ENCODE assay signal across 11 mouse cellular contexts in genomic region chr8:72183554-72184202, GRCm38 (mm10). TPM values are rescaled to one million over a fixed set of nuclear protein-coding genes. Genes with fewer than 3 reads are reported as not detected.
DNase-seq lines count a peak whose midpoint lies in the region; ATAC-seq and TF ChIP-seq lines count a peak whose summit lies in the region.
"Had no signal": no experiment of that assay in that cellular context is flagged by ENCODE, and none has a peak within 500 bp of the region (broad histone marks: within the 10 kb centered on the region; RNA-seq: fewer than 3 reads in every experiment).

No protein-coding gene starts in this region.

- peak; percentile 28 for DNase-seq in adrenal gland, postnatal 10 days
- DNase-seq in adrenal gland, postnatal 25 days, result no peak
- no peak for DNase-seq in lung, postnatal 0 days (ENCODE audit: low spot score)
- DNase-seq in lung, postnatal 10 days, result no peak
- DNase-seq in midbrain, postnatal 0 days (ENCODE audit: low spot score), result peak; percentile 53
- DNase-seq in left cerebral cortex, adult 18-20 months (ENCODE audit: low spot score in 2 of 2), result no peak
- DNase-seq: kidney, adult 8-10 months had no signal

- no peaks in the 10 kb centered on the region for H3K27me3 ChIP-seq in lung, postnatal 0 days (replicated peaks; ENCODE audit: insufficient read depth, low read length)
- no peaks in the 10 kb centered on the region for H3K27me3 ChIP-seq in forebrain, embryonic 16.5 days (replicated peaks; ENCODE audit: control insufficient read depth, insufficient read depth, low read length)
- H3K27me3 ChIP-seq in midbrain, postnatal 0 days (ENCODE audit: insufficient read depth, low read length), result no peaks in the 10 kb centered on the region
- H3K27me3 ChIP-seq: limb, embryonic 13.5 days had no signal

- no peaks in the 10 kb centered on the region for H3K4me1 ChIP-seq in lung, postnatal 0 days (ENCODE audit: insufficient read depth, low read depth, low read length)
- H3K4me1 ChIP-seq in forebrain, embryonic 16.5 days (replicated peaks; ENCODE audit: control insufficient read depth, insufficient read depth, low read length), result 0 out of 2 replicates have a peak, but pooled peaks cover 2% of the 10 kb centered on the region
- H3K4me1 ChIP-seq in midbrain, postnatal 0 days (ENCODE audit: insufficient read depth, low read length), result no peaks in the 10 kb centered on the region
- H3K4me1 ChIP-seq: limb, embryonic 13.5 days had no signal

- peaks cover 27% of the 10 kb centered on the region; the same call in 1 of the 2 replicates for H3K36me3 ChIP-seq in lung, postnatal 0 days (ENCODE audit: insufficient read depth, low read length)
- peaks cover 16% of the 10 kb centered on the region for H3K36me3 ChIP-seq in forebrain, embryonic 16.5 days (ENCODE audit: control insufficient read depth, insufficient read depth)
- H3K36me3 ChIP-seq in midbrain, postnatal 0 days (ENCODE audit: insufficient read depth, low read length), result peaks cover 19% of the 10 kb centered on the region

- no peak overlapping the region for H3K4me3 ChIP-seq in lung, postnatal 0 days (ENCODE audit: low read depth, low read length)
- H3K4me3 ChIP-seq in forebrain, embryonic 16.5 days (replicated peaks; ENCODE audit: low read length), result no peak overlapping the region
- H3K4me3 ChIP-seq in midbrain, postnatal 0 days (ENCODE audit: low read depth, low read length), result no peak overlapping the region
- H3K4me3 ChIP-seq: limb, embryonic 13.5 days had no signal

- no peaks in the 10 kb centered on the region for H3K9me3 ChIP-seq in lung, postnatal 0 days (ENCODE audit: low read length)
- no peaks in the 10 kb centered on the region for H3K9me3 ChIP-seq in forebrain, embryonic 16.5 days (ENCODE audit: control insufficient read depth, low read length)
- no peaks in the 10 kb centered on the region for H3K9me3 ChIP-seq in midbrain, postnatal 0 days (ENCODE audit: low read length)
- H3K9me3 ChIP-seq: limb, embryonic 13.5 days had no signal

- H3K4me2 ChIP-seq in lung, postnatal 0 days (replicated peaks; ENCODE audit: low read depth, low read length), result no peak overlapping the region
- no peak overlapping the region for H3K4me2 ChIP-seq in forebrain, embryonic 16.5 days (ENCODE audit: low read length)
- H3K4me2 ChIP-seq in midbrain, postnatal 0 days (ENCODE audit: low read depth, low read length, poor library complexity, severe bottlenecking), result no peak overlapping the region
- H3K4me2 ChIP-seq: limb, embryonic 13.5 days had no signal

- 72% methylated on average over 2 of the region's 2 CpGs for WGBS in lung, postnatal 0 days
- WGBS in forebrain, embryonic 16.5 days, result 39% methylated on average over 2 of the region's 2 CpGs
- 79% methylated on average over 2 of the region's 2 CpGs for WGBS in midbrain, postnatal 0 days

- ATAC-seq in lung, postnatal 0 days, result peak; percentile 28; the same call in 1 of the 2 replicates
- ATAC-seq in forebrain, embryonic 16.5 days, result peak; percentile 73
- ATAC-seq in midbrain, postnatal 0 days (ENCODE audit: low FRiP score), result no peak
- ATAC-seq in erythroid progenitor cell, adult 5-6 weeks (replicated peaks; ENCODE audit: low FRiP score, poor library complexity, severe bottlenecking), result no peak

- no peak for TF ChIP-seq EP300 in lung, postnatal 0 days (IDR thresholded peaks at IDR 0.05)

- no peak for TF ChIP-seq CTCF in lung, postnatal 0 days (IDR thresholded peaks at IDR 0.05)
- no peak for TF ChIP-seq CTCF in midbrain, postnatal 0 days (IDR thresholded peaks at IDR 0.05)

- H3K27ac ChIP-seq in lung, postnatal 0 days (ENCODE audit: low read length), result no peak overlapping the region
- no peak overlapping the region for H3K27ac ChIP-seq in forebrain, embryonic 16.5 days (ENCODE audit: low read length)
- H3K27ac ChIP-seq in midbrain, postnatal 0 days (ENCODE audit: low read depth, low read length), result no peak overlapping the region
- H3K27ac ChIP-seq: limb, embryonic 13.5 days had no signal

- H3K9ac ChIP-seq in lung, postnatal 0 days (replicated peaks; ENCODE audit: low read depth), result no peak overlapping the region
- no peak overlapping the region for H3K9ac ChIP-seq in forebrain, embryonic 16.5 days (replicated peaks; ENCODE audit: low read depth, low read length)
- H3K9ac ChIP-seq in midbrain, postnatal 0 days (replicated peaks; ENCODE audit: low read length, poor library complexity, severe bottlenecking), result no peak overlapping the region
- H3K9ac ChIP-seq: limb, embryonic 13.5 days had no signal

RNA-seq across cellular contexts. Expression of gene Hsh2d, which starts 5.8 kb away (rescaled TPM):
- total RNA-seq in adrenal gland, postnatal 10 days (2021), result under 1 TPM; 0.21 to 0.27 TPM
- not detected in 2 replicates for total RNA-seq in adrenal gland, postnatal 25 days (2021)
- polyA plus RNA-seq in lung, postnatal 0 days (2015; fragmentation: Nextera tagmentation; extraction: Ambion mirVana), result 0.46 and 0.78 TPM in 2 replicates
- polyA plus RNA-seq in forebrain, embryonic 16.5 days (2015; fragmentation: Nextera tagmentation; extraction: Ambion mirVana), result not detected in 2 replicates
- 0.24 and 0.55 TPM in 2 replicates for total RNA-seq in midbrain, postnatal 0 days (2014; rRNA removed)
- polyA plus RNA-seq in midbrain, postnatal 0 days (2015; fragmentation: Nextera tagmentation; extraction: Ambion mirVana), result not detected in 2 replicates
- 1.4 and 4.6 TPM in 2 replicates for total RNA-seq in erythroid progenitor cell, adult 5-6 weeks (2015; ENCODE audit: low replicate concordance)
- total RNA-seq in erythroid progenitor cell, adult 5-6 weeks (2017; ENCODE audit: low replicate concordance), result 0.64 TPM in 1 of 2 replicates, not detected in the other
- not detected for total RNA-seq in left cerebral cortex, adult 18-20 months (2021)
- total RNA-seq: gastrocnemius, postnatal 4 days had no signal
- polyA plus RNA-seq: limb, embryonic 13.5 days had no signal

RNA-seq across cellular contexts. Expression of gene Rab8a, which starts 22.7 kb away (rescaled TPM):
- 10 to 100 TPM; 60.9 to 64.7 TPM for total RNA-seq in adrenal gland, postnatal 10 days (2021)
- 55.4 and 68.9 TPM in 2 replicates for total RNA-seq in adrenal gland, postnatal 25 days (2021)
- polyA plus RNA-seq in lung, postnatal 0 days (2015; fragmentation: Nextera tagmentation; extraction: Ambion mirVana), result 67.3 and 68.0 TPM in 2 replicates
- polyA plus RNA-seq in forebrain, embryonic 16.5 days (2015; fragmentation: Nextera tagmentation; extraction: Ambion mirVana), result 105 and 121 TPM in 2 replicates
- total RNA-seq in midbrain, postnatal 0 days (2014; rRNA removed), result 32.9 and 43.0 TPM in 2 replicates
- 66.7 and 66.9 TPM in 2 replicates for polyA plus RNA-seq in midbrain, postnatal 0 days (2015; fragmentation: Nextera tagmentation; extraction: Ambion mirVana)
- total RNA-seq in erythroid progenitor cell, adult 5-6 weeks (2015; ENCODE audit: low replicate concordance), result 47.8 and 47.9 TPM in 2 replicates
- total RNA-seq in erythroid progenitor cell, adult 5-6 weeks (2017; ENCODE audit: low replicate concordance), result 130 and 194 TPM in 2 replicates
- total RNA-seq in left cerebral cortex, adult 18-20 months (2021), result 10 to 100 TPM; 27.8 to 39.9 TPM

RNA-seq across cellular contexts. Expression of gene Cib3, which starts 29.0 kb away (rescaled TPM):
- not detected for total RNA-seq in adrenal gland, postnatal 10 days (2021)
- total RNA-seq in adrenal gland, postnatal 25 days (2021), result 0.64 TPM in 1 of 2 replicates, not detected in the other
- 0.17 and 0.25 TPM in 2 replicates for polyA plus RNA-seq in lung, postnatal 0 days (2015; fragmentation: Nextera tagmentation; extraction: Ambion mirVana)
- polyA plus RNA-seq in forebrain, embryonic 16.5 days (2015; fragmentation: Nextera tagmentation; extraction: Ambion mirVana), result not detected in 2 replicates
- total RNA-seq in midbrain, postnatal 0 days (2014; rRNA removed), result not detected in 2 replicates
- polyA plus RNA-seq in midbrain, postnatal 0 days (2015; fragmentation: Nextera tagmentation; extraction: Ambion mirVana), result not detected in 2 replicates
- not detected in 2 replicates for total RNA-seq in erythroid progenitor cell, adult 5-6 weeks (2015; ENCODE audit: low replicate concordance)
- 0.77 TPM in 1 of 2 replicates, not detected in the other for total RNA-seq in erythroid progenitor cell, adult 5-6 weeks (2017; ENCODE audit: low replicate concordance)
- not detected for total RNA-seq in left cerebral cortex, adult 18-20 months (2021)
- total RNA-seq: gastrocnemius, postnatal 4 days had no signal
- polyA plus RNA-seq: limb, embryonic 13.5 days had no signal

RNA-seq across cellular contexts. Expression of gene Gm11034, which starts 29.8 kb away (rescaled TPM):
- not detected for total RNA-seq in adrenal gland, postnatal 10 days (2021)
- total RNA-seq in adrenal gland, postnatal 25 days (2021), result not detected in 2 replicates
- polyA plus RNA-seq in lung, postnatal 0 days (2015; fragmentation: Nextera tagmentation; extraction: Ambion mirVana), result not detected in 2 replicates
- polyA plus RNA-seq in forebrain, embryonic 16.5 days (2015; fragmentation: Nextera tagmentation; extraction: Ambion mirVana), result not detected in 2 replicates
- total RNA-seq in midbrain, postnatal 0 days (2014; rRNA removed), result not detected in 2 replicates
- not detected in 2 replicates for polyA plus RNA-seq in midbrain, postnatal 0 days (2015; fragmentation: Nextera tagmentation; extraction: Ambion mirVana)
- not detected in 2 replicates for total RNA-seq in erythroid progenitor cell, adult 5-6 weeks (2015; ENCODE audit: low replicate concordance)
- not detected in 2 replicates for total RNA-seq in erythroid progenitor cell, adult 5-6 weeks (2017; ENCODE audit: low replicate concordance)
- total RNA-seq in left cerebral cortex, adult 18-20 months (2021), result not detected
- total RNA-seq: gastrocnemius, postnatal 4 days had no signal
- polyA plus RNA-seq: limb, embryonic 13.5 days had no signal

RNA-seq across cellular contexts. Expression of gene Fam32a, which starts 35.9 kb away (rescaled TPM):
- total RNA-seq in adrenal gland, postnatal 10 days (2021), result 10 to 100 TPM; 43.8 to 46.8 TPM
- total RNA-seq in adrenal gland, postnatal 25 days (2021), result 66.8 and 70.4 TPM in 2 replicates
- polyA plus RNA-seq in lung, postnatal 0 days (2015; fragmentation: Nextera tagmentation; extraction: Ambion mirVana), result 63.7 and 69.3 TPM in 2 replicates
- polyA plus RNA-seq in forebrain, embryonic 16.5 days (2015; fragmentation: Nextera tagmentation; extraction: Ambion mirVana), result 124 and 129 TPM in 2 replicates
- 113 and 116 TPM in 2 replicates for total RNA-seq in midbrain, postnatal 0 days (2014; rRNA removed)
- 91.6 and 92.5 TPM in 2 replicates for polyA plus RNA-seq in midbrain, postnatal 0 days (2015; fragmentation: Nextera tagmentation; extraction: Ambion mirVana)
- 20.1 and 42.5 TPM in 2 replicates for total RNA-seq in erythroid progenitor cell, adult 5-6 weeks (2015; ENCODE audit: low replicate concordance)
- 25.3 and 30.5 TPM in 2 replicates for total RNA-seq in erythroid progenitor cell, adult 5-6 weeks (2017; ENCODE audit: low replicate concordance)
- total RNA-seq in left cerebral cortex, adult 18-20 months (2021), result 10 to 100 TPM; 57.9 to 58.0 TPM

Comparison
In these comparisons a context has a peak if more than half of its experiments do, and no peak if none do; other contexts are left out.
1. DNase-seq: peak in adrenal gland, postnatal 10 days (single experiment) and midbrain, postnatal 0 days (single experiment); none in adrenal gland, postnatal 25 days (single experiment), lung, postnatal 0 days (single experiment), lung, postnatal 10 days (single experiment) and left cerebral cortex, adult 18-20 months (0 of 2).
2. ATAC-seq: peak in lung, postnatal 0 days (single experiment) and forebrain, embryonic 16.5 days (single experiment); none in midbrain, postnatal 0 days (single experiment) and erythroid progenitor cell, adult 5-6 weeks (single experiment).